Mouse (Mus musculus) kidney, embryonic 16.5 days (tissue): ENCODE data around the gene Clps. TPM values are rescaled to one million over a fixed set of nuclear protein-coding genes. Genes with fewer than 3 reads are reported as not detected.
A peak's percentile ranks its signal among the peaks of the same experiment; 100 is the strongest.

Source experiments
- ATAC-seq: fragments of 200-750 bp; cut with Nextera tagmentation; 2 replicates; pipeline ENCODE4 v1.8.0; 2017; ENCODE audit warnings: moderate TSS enrichment; ENCODE audit not compliant: low FRiP score, low TSS enrichment
- H3K27ac ChIP-seq: fragments of 300-500 bp; sonication (generic); 2 replicates; pipeline ENCODE4 v1.5.1; 2014; ENCODE audit warnings: low read length
- H3K27me3 ChIP-seq: fragments of 300-500 bp; sonication (generic); 2 replicates; pipeline ENCODE4 v1.6.1; 2014; ENCODE audit warnings: low read length, control low read depth, mixed read lengths; ENCODE audit not compliant: insufficient read depth
- H3K36me3 ChIP-seq: fragments of 300-500 bp; sonication (generic); 2 replicates; pipeline ENCODE4 v1.6.1; 2014; ENCODE audit warnings: low read length, control low read depth, mixed read lengths; ENCODE audit not compliant: insufficient read depth
- H3K4me1 ChIP-seq: fragments of 300-500 bp; sonication (generic); 2 replicates; pipeline ENCODE4 v1.6.1; 2014; ENCODE audit warnings: low read length, control low read depth, mixed read lengths; ENCODE audit not compliant: insufficient read depth
- H3K4me2 ChIP-seq: fragments of 300-500 bp; sonication (generic); replicated peaks from 2 replicates; pipeline ENCODE4 v1.6.1; 2014; ENCODE audit warnings: low read depth, low read length
- H3K4me3 ChIP-seq: fragments of 300-500 bp; sonication (generic); 2 replicates; pipeline ENCODE4 v1.5.1; 2014; ENCODE audit warnings: mild to moderate bottlenecking, low read length
- H3K9ac ChIP-seq: fragments of 300-500 bp; sonication (generic); replicated peaks from 2 replicates; pipeline ENCODE4 v1.6.1; 2014; ENCODE audit warnings: low read length
- H3K9me3 ChIP-seq: fragments of 300-500 bp; sonication (generic); 2 replicates; pipeline ENCODE4 v1.6.1; 2016; ENCODE audit warnings: low read length, control low read depth
- WGBS: fragments of 180-500 bp; shearing (Covaris S2); extraction: QIAGEN DNeasy Blood & Tissue Kit; methylation state at CpG from one replicate; pipeline ENCODE4 v1.1.7; 2014; 5-methylcytosine and 5-hydroxymethylcytosine counted together
- polyA plus RNA-seq: library from polyadenylated mRNA; unstranded; fragments of >200 nt; fragmentation: Nextera tagmentation; extraction: Ambion mirVana; gene quantifications from 2 replicates; pipeline ENCODE4 v1.2.1, GENCODE M21; 2015

Clps gene
- not detected in 2 replicates for polyA plus RNA-seq

GRCm38 (mm10) chr17:28560598-28560997 is at the start of gene Clps:
Gene Clps, minus strand, starts transcription at chr17:28560766.
- Histone ChIP-seq H3K9me3 (no peaks in the 10 kb centered on the region), H3K4me3 (no peak within 1 kb of the TSS), H3K27ac (no peak within 1 kb of the TSS), H3K36me3 (no peaks in the 10 kb centered on the region), H3K4me2 (no peak within 1 kb of the TSS), H3K4me1 (no peaks in the 10 kb centered on the region), H3K9ac (no peak within 1 kb of the TSS), H3K27me3 (no peaks in the 10 kb centered on the region)
- ATAC-seq = no peak
- 85% methylated on average over 4 of the region's 4 CpGs for WGBS

DNA sequence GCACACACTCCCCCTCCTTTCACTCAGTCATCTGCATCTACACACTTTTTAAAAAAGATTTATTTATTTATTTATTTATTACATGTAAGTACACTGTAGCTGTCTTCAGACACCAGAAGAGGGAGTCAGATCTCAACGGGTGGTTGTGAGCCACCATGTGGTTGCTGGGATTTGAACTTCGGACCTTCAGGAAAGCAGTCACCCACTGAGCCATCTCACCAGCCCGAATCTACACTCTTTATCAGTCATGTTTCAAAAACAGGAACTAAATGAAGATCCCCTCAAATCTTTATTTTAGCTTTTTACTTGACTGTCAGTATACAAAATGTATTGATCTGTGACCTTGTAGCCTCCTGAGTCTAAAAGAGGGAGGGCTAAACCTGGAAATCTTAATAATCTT is 49.0 kb upstream of the Clps start:
- ATAC-seq = no peak
- H3K4me2 ChIP-seq = no peak overlapping the region
- H3K9me3 ChIP-seq = no peaks in the 10 kb centered on the region
- H3K27me3 ChIP-seq = no peaks in the 10 kb centered on the region
- peaks cover 36% of the 10 kb centered on the region for H3K36me3 ChIP-seq
- WGBS = 79% methylated on average over 3 of the region's 3 CpGs
- no peak overlapping the region for H3K9ac ChIP-seq
- H3K27ac ChIP-seq = no peak overlapping the region
- H3K4me3 ChIP-seq = no peak overlapping the region
- H3K4me1 ChIP-seq = no peaks in the 10 kb centered on the region

DNA sequence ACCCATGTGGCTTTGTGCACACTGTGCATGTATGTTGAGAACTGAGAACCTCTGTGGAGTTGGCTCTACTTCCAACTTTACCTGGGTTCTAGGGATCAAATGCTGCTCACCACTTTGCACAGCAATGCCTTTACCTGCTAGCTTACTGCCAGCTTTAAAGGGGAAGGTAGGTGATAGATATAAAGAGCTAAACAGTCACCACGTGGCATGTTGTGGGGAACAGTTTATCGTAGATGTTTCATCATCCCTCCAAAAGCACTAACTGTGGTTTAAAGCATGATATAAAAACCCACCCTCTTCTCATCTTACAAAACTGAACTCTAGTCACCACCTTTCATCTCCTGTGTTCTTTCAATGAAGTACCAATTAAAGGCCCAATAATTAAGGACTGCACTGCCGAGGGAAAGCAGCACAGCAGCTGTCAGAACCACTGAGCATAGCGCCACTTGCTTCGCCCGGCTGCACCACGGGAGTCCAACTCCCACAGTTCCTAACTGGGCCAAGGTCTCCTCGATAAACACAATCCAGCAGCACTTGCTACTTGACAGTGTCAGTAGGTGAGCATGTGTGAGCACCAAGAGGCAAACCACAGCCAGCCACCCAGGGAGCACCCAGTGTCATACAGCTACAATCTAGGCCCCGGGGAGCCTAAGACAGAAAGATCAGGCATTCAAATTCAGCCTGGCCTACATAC is 41.1 kb upstream of the Clps start:
- Histone ChIP-seq H3K27ac (no peak overlapping the region), H3K27me3 (no peaks in the 10 kb centered on the region), H3K4me3 (no peak overlapping the region), H3K4me2 (no peak overlapping the region), H3K36me3 (peaks cover 76% of the 10 kb centered on the region), H3K4me1 (no peaks in the 10 kb centered on the region), H3K9me3 (no peaks in the 10 kb centered on the region), H3K9ac (no peak overlapping the region)
- 60% methylated on average over 9 of the region's 9 CpGs for WGBS
- no peak for ATAC-seq

DNA sequence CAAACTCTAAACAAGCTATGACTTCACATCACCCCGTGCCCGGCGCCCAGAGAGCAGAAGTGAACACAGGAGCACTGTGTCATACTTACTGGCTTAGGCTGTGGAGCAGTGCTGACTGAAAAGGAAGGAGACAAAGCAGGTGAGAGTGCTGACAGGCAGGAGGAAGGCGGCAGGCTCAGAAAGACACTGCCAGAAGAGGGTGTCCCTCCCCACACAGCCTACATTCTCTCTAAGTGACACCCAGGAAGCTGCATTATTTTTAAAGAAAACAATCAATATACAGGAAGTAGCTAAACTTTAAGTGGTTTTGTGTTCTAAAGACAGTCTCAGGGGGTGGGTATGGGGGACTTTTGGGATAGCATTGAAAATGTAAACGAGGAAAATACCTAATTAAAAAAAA is 40.2 kb upstream of the Clps start:
- Histone ChIP-seq H3K4me1 (no peaks in the 10 kb centered on the region), H3K4me3 (no peak overlapping the region)
- WGBS = 88% methylated on average over 5 of the region's 5 CpGs

DNA sequence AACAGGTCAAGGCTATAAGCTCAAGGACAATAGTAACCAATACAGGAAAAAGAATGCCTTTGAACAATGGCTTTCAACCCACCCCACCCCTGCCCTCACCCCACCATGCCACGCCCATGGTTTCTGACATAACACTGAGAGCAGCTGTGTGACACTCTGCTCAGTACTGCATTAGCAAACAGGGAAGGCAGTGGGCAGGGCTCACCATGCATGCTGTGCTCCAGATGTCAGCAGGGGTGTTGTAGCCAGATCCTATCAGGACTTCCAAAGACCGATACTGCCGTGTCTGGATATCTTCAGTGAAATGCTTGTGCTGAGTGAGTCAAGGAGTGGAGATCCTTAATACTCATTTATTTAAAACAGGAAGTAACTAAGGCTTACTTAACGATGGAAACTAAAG is 33.4 kb upstream of the Clps start:
- ATAC-seq = no peak
- H3K9ac ChIP-seq = no peak overlapping the region
- no peak overlapping the region for H3K4me2 ChIP-seq
- no peaks in the 10 kb centered on the region for H3K27me3 ChIP-seq
- H3K4me3 ChIP-seq = no peak overlapping the region
- H3K4me1 ChIP-seq = no peaks in the 10 kb centered on the region
- WGBS = 71% methylated on average over 4 of the region's 4 CpGs
- H3K9me3 ChIP-seq = no peaks in the 10 kb centered on the region
- peaks cover 64% of the 10 kb centered on the region for H3K36me3 ChIP-seq
- no peak overlapping the region for H3K27ac ChIP-seq

More for the DNA sequence above, 40.2 kb upstream of the Clps start:
- no peak for ATAC-seq
- no peak overlapping the region for H3K27ac ChIP-seq
- no peaks in the 10 kb centered on the region for H3K27me3 ChIP-seq
- peaks cover 80% of the 10 kb centered on the region for H3K36me3 ChIP-seq
- no peak overlapping the region for H3K9ac ChIP-seq
- no peak overlapping the region for H3K4me2 ChIP-seq
- no peaks in the 10 kb centered on the region for H3K9me3 ChIP-seq

GRCm38 (mm10) chr17:28592998-28593397 is 32.4 kb upstream of the Clps start:
- H3K4me2 ChIP-seq = no peak overlapping the region
- H3K27ac ChIP-seq = no peak overlapping the region
- no peaks in the 10 kb centered on the region for H3K9me3 ChIP-seq
- H3K27me3 ChIP-seq = no peaks in the 10 kb centered on the region
- no peak overlapping the region for H3K9ac ChIP-seq
- no peak overlapping the region for H3K4me3 ChIP-seq
- H3K4me1 ChIP-seq = peaks cover 3% of the 10 kb centered on the region; the same call in 1 of the 2 replicates
- H3K36me3 ChIP-seq = peaks cover 65% of the 10 kb centered on the region
- 0 out of 2 replicates have a peak, but pooled peaks have one; percentile 31 for ATAC-seq
- WGBS = 27% methylated on average over 4 of the region's 4 CpGs

DNA sequence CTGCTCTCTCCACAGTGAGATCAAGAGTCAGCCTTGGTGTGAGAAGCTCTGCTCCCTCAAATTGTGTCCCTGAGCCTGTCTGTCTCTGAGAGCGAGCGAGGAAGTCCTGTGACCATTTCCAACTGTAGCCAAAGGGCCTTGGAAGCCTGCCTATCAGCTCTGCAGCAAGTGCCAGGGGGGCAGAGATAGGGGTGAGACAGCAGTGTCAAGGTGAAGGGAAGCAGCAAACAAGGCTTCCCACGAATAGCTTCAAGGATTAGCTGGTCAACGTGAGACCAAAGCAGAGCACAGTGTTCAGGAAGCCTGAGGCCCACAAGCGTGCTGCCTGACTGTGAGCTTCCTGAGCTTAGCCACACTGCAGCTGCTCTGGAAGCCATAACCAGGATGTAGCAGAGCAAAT is 30.9 kb upstream of the Clps start:
- H3K36me3 ChIP-seq = peaks cover 57% of the 10 kb centered on the region
- no peak overlapping the region for H3K27ac ChIP-seq
- H3K9ac ChIP-seq = no peak overlapping the region
- no peak for ATAC-seq
- no peaks in the 10 kb centered on the region for H3K27me3 ChIP-seq
- WGBS = 90% methylated on average over 5 of the region's 5 CpGs
- H3K4me1 ChIP-seq = peaks cover 3% of the 10 kb centered on the region; the same call in 1 of the 2 replicates
- no peak overlapping the region for H3K4me3 ChIP-seq
- no peaks in the 10 kb centered on the region for H3K9me3 ChIP-seq
- H3K4me2 ChIP-seq = no peak overlapping the region

DNA sequence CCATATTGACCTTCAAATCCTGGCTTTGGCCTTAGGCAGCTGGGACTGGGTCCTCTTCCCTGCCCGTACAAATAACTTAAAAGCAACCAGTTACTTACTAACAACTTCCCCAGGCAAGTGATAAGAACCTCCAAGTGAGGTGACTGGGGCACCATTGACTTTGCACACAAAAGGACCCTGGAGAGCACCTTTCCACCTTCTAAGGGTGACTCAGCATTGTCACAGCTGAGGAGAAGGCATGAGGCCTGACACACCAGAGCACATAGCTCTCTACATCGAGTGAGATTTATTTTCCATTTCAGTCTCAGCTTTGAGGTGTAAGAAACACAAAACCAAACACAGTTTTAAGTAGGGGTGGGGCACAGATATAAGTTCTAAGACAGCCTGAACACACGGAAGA is 30.0 kb upstream of the Clps start:
- H3K4me2 ChIP-seq = no peak overlapping the region
- no peak for ATAC-seq
- no peaks in the 10 kb centered on the region for H3K27me3 ChIP-seq
- H3K4me1 ChIP-seq = peaks cover 3% of the 10 kb centered on the region; the same call in 1 of the 2 replicates
- H3K9ac ChIP-seq = no peak overlapping the region
- no peaks in the 10 kb centered on the region for H3K9me3 ChIP-seq
- 88% methylated on average over 3 of the region's 3 CpGs for WGBS
- no peak overlapping the region for H3K27ac ChIP-seq
- H3K36me3 ChIP-seq = peaks cover 48% of the 10 kb centered on the region
- no peak overlapping the region for H3K4me3 ChIP-seq

DNA sequence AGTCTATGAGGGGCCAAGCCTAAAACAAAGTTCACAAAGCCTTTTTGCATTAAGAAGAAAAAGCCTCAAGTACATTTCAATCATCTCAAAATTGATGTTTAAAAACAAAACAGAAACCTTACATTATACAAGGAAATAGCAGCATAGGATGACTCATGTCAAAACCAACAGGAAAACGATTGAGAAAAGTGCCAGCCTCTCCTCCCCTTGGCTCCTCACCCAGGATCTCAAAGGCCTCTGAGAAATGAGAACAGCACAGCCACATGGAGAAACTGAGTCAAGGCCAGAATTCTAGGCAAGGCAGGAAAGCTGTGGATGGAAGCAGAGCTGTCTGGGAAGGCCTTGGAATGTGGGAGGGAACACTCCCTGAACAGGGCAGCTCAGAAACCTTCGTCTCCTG is 28.0 kb upstream of the Clps start:
- WGBS = 76% methylated on average over 2 of the region's 2 CpGs
- no peak for ATAC-seq
- Histone ChIP-seq H3K27me3 (no peaks in the 10 kb centered on the region), H3K4me2 (no peak overlapping the region), H3K9ac (no peak overlapping the region), H3K4me3 (no peak overlapping the region), H3K4me1 (peaks cover 3% of the 10 kb centered on the region; the same call in 1 of the 2 replicates), H3K27ac (peak overlapping the region; percentile 23; the same call in 1 of the 2 replicates), H3K9me3 (no peaks in the 10 kb centered on the region), H3K36me3 (peaks cover 42% of the 10 kb centered on the region)

DNA sequence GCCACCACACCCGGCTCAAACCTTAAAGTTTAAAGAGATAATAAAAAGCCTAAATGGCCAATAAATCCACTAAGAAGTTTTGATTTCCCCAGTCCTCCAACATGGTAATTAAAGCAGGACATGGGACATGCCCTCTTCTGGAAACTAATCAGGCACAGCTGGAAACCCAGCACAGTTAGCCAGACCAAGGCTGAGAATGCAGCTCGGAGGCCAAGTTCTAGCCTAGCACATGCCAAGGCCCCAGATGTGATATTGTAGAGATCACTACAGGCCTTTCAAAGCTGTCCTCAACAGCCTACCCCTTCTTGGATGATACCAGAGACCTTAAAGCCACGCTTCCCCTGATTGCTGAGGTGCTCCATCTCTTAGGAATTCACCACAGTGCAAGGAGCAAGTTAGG is 25.9 kb upstream of the Clps start:
- 71% methylated on average over 3 of the region's 3 CpGs for WGBS
- Histone ChIP-seq H3K4me2 (no peak overlapping the region), H3K9me3 (no peaks in the 10 kb centered on the region), H3K27ac (no peak overlapping the region), H3K27me3 (no peaks in the 10 kb centered on the region), H3K4me1 (peaks cover 3% of the 10 kb centered on the region; the same call in 1 of the 2 replicates), H3K9ac (no peak overlapping the region), H3K4me3 (no peak overlapping the region), H3K36me3 (peaks cover 31% of the 10 kb centered on the region)
- ATAC-seq = no peak
